Mouse (Mus musculus) cortical plate, adult 2 months (tissue): Measurements from ENCODE around the gene Sgms1. TPM values are rescaled to one million over a fixed set of nuclear protein-coding genes. Genes with fewer than 3 reads are reported as not detected.

Experiments
- H3K27ac ChIP-seq: fragments of 200-500 bp; 2 replicates; pipeline ENCODE4 v1.5.1; 2012; ENCODE audit warnings: low read length, control low read depth, inconsistent platforms; ENCODE audit not compliant: insufficient read depth
- H3K4me1 ChIP-seq: fragments of 200-500 bp; 2 replicates; pipeline ENCODE4 v1.6.1; 2011; ENCODE audit warnings: low read length; ENCODE audit not compliant: control insufficient read depth, insufficient read depth
- H3K4me3 ChIP-seq: fragments of 200-500 bp; 2 replicates; pipeline ENCODE4 v1.5.1; 2011; ENCODE audit warnings: mild to moderate bottlenecking, low read length, control low read depth; ENCODE audit not compliant: insufficient read depth
- CTCF ChIP-seq: fragments of 200-500 bp; IDR thresholded peaks from 2 replicates; pipeline ENCODE4 v1.5.1; 2011; ENCODE audit warnings: mild to moderate bottlenecking, control low read depth, low read length; ENCODE audit not compliant: insufficient read depth; ENCODE audit errors: extremely low read depth
- POLR2A ChIP-seq: fragments of 200-500 bp; IDR thresholded peaks from 2 replicates; pipeline ENCODE4 v1.6.1; 2011; ENCODE audit warnings: mild to moderate bottlenecking, low read length, control low read depth; ENCODE audit not compliant: insufficient read depth; ENCODE audit errors: extremely low read depth
- polyA plus RNA-seq: library from polyadenylated mRNA; depleted of rRNA; stranded (reverse); fragments of >200 nt; gene quantifications from 2 replicates; pipeline ENCODE4 v1.2.3, GENCODE M21; 2012

The Sgms1 gene
- polyA plus RNA-seq, 1 experiment, result 34.3 TPM

GRCm38 (mm10) chr19:32269141-32269843, 120.2 kb downstream of the Sgms1 start:
- 0 out of 2 replicates have a peak overlapping the region, but pooled peaks have one; percentile 31 for H3K27ac ChIP-seq
- H3K4me3 ChIP-seq, result no peak overlapping the region

GRCm38 (mm10) chr19:32268562-32268961, 121.0 kb downstream of the Sgms1 start:
- peaks cover 2% of the 10 kb centered on the region; the same call in 1 of the 2 replicates for H3K4me1 ChIP-seq
- TF ChIP-seq CTCF (no peak), POLR2A (no peak)
- H3K4me3 ChIP-seq, result no peak overlapping the region
- no peak overlapping the region for H3K27ac ChIP-seq

More at GRCm38 (mm10) chr19:32269141-32269843, 120.2 kb downstream of the Sgms1 start:
- peaks cover 2% of the 10 kb centered on the region for H3K4me1 ChIP-seq
- TF ChIP-seq POLR2A (no peak), CTCF (no peak)

- H3K27ac ChIP-seq, result peak overlapping the region; percentile 60; the same call in 1 of the 2 replicates
- TF ChIP-seq POLR2A (no peak), CTCF (no peak)
Measured at GRCm38 (mm10) chr19:32266385-32267252, 122.9 kb downstream of the Sgms1 start.

DNA sequence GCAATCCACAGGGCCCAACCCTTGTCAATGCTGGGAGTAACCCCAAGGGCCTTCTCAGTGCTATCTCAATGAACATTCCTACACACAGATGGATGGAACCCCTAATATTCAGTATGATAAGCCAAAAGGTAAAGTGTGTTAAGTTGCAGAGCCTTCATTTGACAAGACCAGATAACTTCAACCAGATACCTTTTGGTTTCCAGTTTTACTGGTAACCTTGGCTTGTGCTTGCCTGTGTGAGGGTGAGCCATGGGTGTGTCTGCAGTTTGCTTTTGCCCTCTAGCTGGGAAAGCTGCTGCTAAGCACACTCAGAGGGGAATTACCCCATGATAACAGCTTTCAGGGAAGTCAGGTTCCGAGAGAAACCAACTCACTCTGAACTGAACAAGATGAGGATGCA, 125.8 kb downstream of the Sgms1 start:
- TF ChIP-seq CTCF (no peak), POLR2A (no peak)
- Histone ChIP-seq H3K27ac (no peak overlapping the region), H3K4me3 (no peak overlapping the region), H3K4me1 (no peaks in the 10 kb centered on the region; the same call in none of the 2 replicates)

More at GRCm38 (mm10) chr19:32266385-32267252, 122.9 kb downstream of the Sgms1 start:
- H3K4me3 ChIP-seq, result no peak overlapping the region
- H3K4me1 ChIP-seq, result peaks cover 2% of the 10 kb centered on the region

DNA sequence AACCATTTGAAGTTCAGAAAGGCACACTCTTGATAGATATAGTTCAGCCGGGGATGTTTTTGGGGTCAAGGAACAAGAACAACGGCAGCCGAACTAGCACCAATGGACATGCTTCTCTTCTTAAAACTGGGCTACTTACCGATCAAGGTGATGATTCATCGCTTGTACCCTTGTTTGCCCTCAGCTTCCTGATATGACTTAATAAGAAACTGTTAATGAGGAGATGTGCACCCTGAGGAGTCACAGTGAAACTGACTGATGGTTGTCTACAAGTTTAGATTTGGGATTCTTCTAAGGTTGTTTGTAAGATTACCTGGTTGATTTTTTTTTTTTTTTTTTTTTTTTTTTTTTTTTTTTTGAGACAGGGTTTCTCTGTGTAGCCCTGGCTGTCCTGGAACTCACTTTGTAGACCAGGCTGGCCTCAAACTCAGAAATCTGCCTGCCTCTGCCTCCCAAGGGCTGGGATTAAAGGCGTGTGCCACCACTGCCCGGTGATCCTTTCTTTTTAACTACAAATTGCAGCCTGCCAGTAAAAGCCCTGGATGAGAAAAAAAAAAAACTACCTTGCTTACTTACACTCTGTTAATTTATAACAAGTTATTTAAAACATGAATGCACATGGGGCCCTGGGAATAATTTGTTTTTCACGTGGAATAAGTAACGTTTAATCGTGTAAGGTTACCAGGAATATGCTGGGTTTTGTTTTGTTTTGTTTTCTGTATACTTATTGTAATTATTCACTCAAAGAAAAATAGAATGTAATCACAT, 126.5 kb downstream of the Sgms1 start:
- H3K27ac ChIP-seq, result no peak overlapping the region
- no peaks in the 10 kb centered on the region; the same call in none of the 2 replicates for H3K4me1 ChIP-seq
- no peak for TF ChIP-seq CTCF
- TF ChIP-seq POLR2A, result no peak
- no peak overlapping the region for H3K4me3 ChIP-seq

DNA sequence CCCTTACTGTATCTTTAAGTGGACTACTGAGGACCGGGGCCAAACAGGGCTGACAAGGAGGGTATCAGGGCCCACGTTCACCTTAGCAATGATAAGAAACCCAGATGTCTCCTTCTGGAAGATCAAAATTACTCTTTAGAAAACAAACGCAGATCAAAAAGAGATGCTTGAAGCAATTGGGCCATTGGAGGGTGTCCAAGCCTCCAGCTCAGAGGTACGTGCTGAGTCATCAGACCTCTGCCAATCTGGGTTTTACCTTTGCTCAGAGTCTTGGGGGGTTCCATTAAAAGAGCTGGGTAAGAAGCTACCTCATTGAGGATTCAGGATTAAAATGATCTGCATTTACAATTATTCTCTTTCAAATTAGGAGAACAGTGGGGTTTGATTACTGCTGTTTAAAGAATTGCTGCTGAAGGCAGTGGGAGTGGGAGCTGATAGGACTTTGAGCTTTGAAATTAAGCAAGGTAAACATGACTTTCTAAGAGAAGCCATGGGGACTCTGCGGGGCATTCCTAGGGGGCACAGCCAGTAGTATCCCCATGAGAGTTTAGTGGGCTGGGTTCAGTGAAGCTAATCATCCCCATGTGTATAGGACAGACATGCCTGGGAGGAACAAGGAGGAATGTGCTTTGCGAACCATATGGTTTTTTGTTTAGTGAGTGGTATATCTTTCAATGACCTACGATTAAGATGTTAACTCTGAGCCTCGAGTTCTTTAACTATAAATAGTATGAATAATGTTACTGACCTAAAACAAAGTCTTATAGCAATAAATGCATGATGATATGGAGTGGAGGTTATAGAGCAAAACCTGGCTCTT, 128.4 kb downstream of the Sgms1 start:
- Histone ChIP-seq H3K4me3 (no peak overlapping the region), H3K4me1 (no peaks in the 10 kb centered on the region; the same call in 1 of the 2 replicates), H3K27ac (no peak overlapping the region)
- TF ChIP-seq POLR2A, result no peak
- no peak for TF ChIP-seq CTCF

DNA sequence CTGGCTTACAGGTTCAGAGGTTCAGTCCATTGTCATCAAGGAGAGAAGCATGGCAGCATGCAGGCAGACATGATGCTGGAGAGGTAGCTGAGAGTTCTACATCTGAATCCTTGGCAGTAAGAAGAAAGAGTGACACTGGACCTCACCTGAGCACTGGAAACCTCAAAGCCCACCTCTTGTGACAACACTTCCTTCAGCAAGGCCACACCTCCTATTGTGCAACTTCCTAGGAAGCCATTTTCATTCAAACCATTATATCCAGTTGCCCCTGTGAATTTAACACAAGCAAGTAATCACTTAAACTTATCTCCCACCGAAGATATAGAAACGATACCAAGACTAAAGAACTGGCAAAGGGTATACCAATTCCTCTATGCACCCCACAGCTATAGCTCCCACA, 129.7 kb downstream of the Sgms1 start:
- H3K27ac ChIP-seq, result no peak overlapping the region
- H3K4me3 ChIP-seq, result no peak overlapping the region
- TF ChIP-seq CTCF (no peak), POLR2A (no peak)
- no peaks in the 10 kb centered on the region; the same call in 1 of the 2 replicates for H3K4me1 ChIP-seq

GRCm38 (mm10) chr19:32259048-32259447, 130.5 kb downstream of the Sgms1 start:
- H3K4me3 ChIP-seq, result no peak overlapping the region
- H3K27ac ChIP-seq, result no peak overlapping the region
- no peak for TF ChIP-seq POLR2A
- H3K4me1 ChIP-seq, result no peaks in the 10 kb centered on the region; the same call in 1 of the 2 replicates

DNA sequence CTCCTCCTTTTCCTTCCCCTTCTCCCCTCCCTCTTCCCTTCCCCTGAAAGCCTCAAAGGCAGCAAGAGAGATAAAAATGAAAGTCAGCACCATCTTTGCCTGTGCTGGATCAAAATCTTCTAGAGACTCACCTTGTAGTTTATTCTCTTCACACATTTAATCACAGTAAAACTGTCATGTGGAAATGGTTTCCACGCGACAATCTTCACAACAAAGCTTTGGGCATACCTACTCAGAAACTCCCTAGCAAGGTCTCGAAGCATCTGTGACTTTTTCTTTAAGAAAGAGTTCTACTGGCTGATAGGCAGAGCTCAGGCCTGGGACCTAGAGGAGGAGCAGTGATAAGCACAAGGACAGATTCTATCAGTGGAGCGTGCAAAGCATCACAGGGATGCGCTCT, 131.4 kb downstream of the Sgms1 start:
- Histone ChIP-seq H3K27ac (no peak overlapping the region; the same call in 1 of the 2 replicates), H3K4me1 (no peaks in the 10 kb centered on the region; the same call in 1 of the 2 replicates), H3K4me3 (no peak overlapping the region)
- no peak for TF ChIP-seq CTCF
- TF ChIP-seq POLR2A, result no peak
